Mouse (Mus musculus) heart, embryonic 12.5 days (tissue): ENCODE data around the gene Mre11a. TPM values are rescaled to one million over a fixed set of nuclear protein-coding genes. Genes with fewer than 3 reads are reported as not detected.
A peak's percentile ranks its signal among the peaks of the same experiment; 100 is the strongest.

Experiments
- ATAC-seq: fragments of 200-750 bp; cut with Nextera tagmentation; 2 replicates; pipeline ENCODE4 v1.8.0; 2017; ENCODE audit warnings: moderate TSS enrichment, moderate library complexity; ENCODE audit not compliant: insufficient number of reproducible peaks, low FRiP score
- H3K27ac ChIP-seq: fragments of 300-500 bp; sonication (generic); 2 replicates; pipeline ENCODE4 v1.5.1; 2016; ENCODE audit warnings: mild to moderate bottlenecking, moderate library complexity; ENCODE audit not compliant: poor library complexity, severe bottlenecking
- H3K27me3 ChIP-seq: fragments of 300-500 bp; sonication (generic); replicated peaks from 2 replicates; pipeline ENCODE4 v1.6.1; 2016; ENCODE audit warnings: mild to moderate bottlenecking, moderate library complexity
- H3K36me3 ChIP-seq: fragments of 300-500 bp; sonication (generic); 2 replicates; pipeline ENCODE4 v1.6.1; 2016; ENCODE audit warnings: mild to moderate bottlenecking, moderate library complexity
- H3K4me1 ChIP-seq: fragments of 300-500 bp; sonication (generic); replicated peaks from 2 replicates; pipeline ENCODE4 v1.6.1; 2016; ENCODE audit warnings: mild to moderate bottlenecking
- H3K4me2 ChIP-seq: fragments of 300-500 bp; sonication (generic); 2 replicates; pipeline ENCODE4 v1.6.1; 2016; ENCODE audit warnings: mild to moderate bottlenecking, moderate library complexity
- H3K4me3 ChIP-seq: fragments of 300-500 bp; sonication (generic); 2 replicates; pipeline ENCODE4 v1.5.1; 2016; ENCODE audit warnings: mild to moderate bottlenecking
- H3K9ac ChIP-seq: fragments of 300-500 bp; sonication (generic); 2 replicates; pipeline ENCODE4 v1.6.1; 2016; ENCODE audit warnings: mild to moderate bottlenecking, moderate library complexity
- H3K9me3 ChIP-seq: fragments of 300-500 bp; sonication (generic); replicated peaks from 2 replicates; pipeline ENCODE4 v1.6.1; 2016; ENCODE audit warnings: mild to moderate bottlenecking, moderate library complexity
- WGBS: fragments of 180-500 bp; shearing (Covaris S2); methylation state at CpG from one replicate; pipeline ENCODE4 v1.1.7; 2016; 5-methylcytosine and 5-hydroxymethylcytosine counted together
- polyA plus RNA-seq: library from polyadenylated mRNA; unstranded; fragments of >200 nt; fragmentation: Nextera tagmentation; extraction: Ambion mirVana; gene quantifications from 2 replicates; pipeline ENCODE4 v1.2.1, GENCODE M21; 2016

Mre11a gene
- polyA plus RNA-seq, 1 experiment from 2014 or later, result 23.6 TPM

- 26% methylated on average over 7 of the region's 7 CpGs for WGBS
- Histone ChIP-seq H3K4me2 (no peak overlapping the region), H3K27ac (no peak overlapping the region), H3K9me3 (no peaks in the 10 kb centered on the region), H3K4me3 (no peak overlapping the region), H3K4me1 (no peaks in the 10 kb centered on the region), H3K36me3 (no peaks in the 10 kb centered on the region), H3K9ac (no peak overlapping the region), H3K27me3 (peaks cover 34% of the 10 kb centered on the region)
- ATAC-seq, result no peak
These were observed 19.7 kb upstream of the Mre11a start for GRCm38 (mm10) chr9:14764765-14765164.

- Histone ChIP-seq H3K4me3 (no peak overlapping the region), H3K4me1 (peaks cover 6% of the 10 kb centered on the region), H3K27ac (no peak overlapping the region), H3K4me2 (no peak overlapping the region), H3K36me3 (no peaks in the 10 kb centered on the region), H3K27me3 (peaks cover 53% of the 10 kb centered on the region), H3K9ac (no peak overlapping the region), H3K9me3 (no peaks in the 10 kb centered on the region)
- WGBS, result 68% methylated on average over 5 of the region's 6 CpGs
- no peak for ATAC-seq
These were observed 14.6 kb upstream of the Mre11a start for GRCm38 (mm10) chr9:14769811-14770210.

- Histone ChIP-seq H3K4me2 (peak within 1 kb of the TSS; percentile 50), H3K36me3 (no peaks in the 10 kb centered on the region), H3K27ac (no peak within 1 kb of the TSS), H3K4me3 (no peak within 1 kb of the TSS; the same call in 1 of the 2 replicates), H3K9me3 (no peaks in the 10 kb centered on the region), H3K9ac (no peak within 1 kb of the TSS), H3K27me3 (peaks cover 47% of the 10 kb centered on the region), H3K4me1 (peaks cover 6% of the 10 kb centered on the region)
- 18% methylated on average over 23 of the region's 23 CpGs for WGBS
- ATAC-seq, result no peak
These were observed 13.5 kb upstream of the Mre11a start, which contains the start of gene 1700012B09Rik for GRCm38 (mm10) chr9:14770803-14771471. 1700012B09Rik (minus strand) TSS chr9:14771030.

GRCm38 (mm10) chr9:14772074-14772473 is 12.4 kb upstream of the Mre11a start:
- no peaks in the 10 kb centered on the region for H3K9me3 ChIP-seq
- no peaks in the 10 kb centered on the region for H3K36me3 ChIP-seq
- H3K9ac ChIP-seq, result no peak overlapping the region
- peaks cover 6% of the 10 kb centered on the region for H3K4me1 ChIP-seq
- no peak overlapping the region for H3K4me2 ChIP-seq
- no peak for ATAC-seq
- 82% methylated on average over 2 of the region's 2 CpGs for WGBS
- H3K27me3 ChIP-seq, result peaks cover 43% of the 10 kb centered on the region
- no peak overlapping the region for H3K27ac ChIP-seq
- no peak overlapping the region for H3K4me3 ChIP-seq

- ATAC-seq, result no peak
- no peaks in the 10 kb centered on the region for H3K36me3 ChIP-seq
- 41% methylated on average over 2 of the region's 2 CpGs for WGBS
- no peak overlapping the region for H3K4me2 ChIP-seq
- H3K4me1 ChIP-seq, result peaks cover 6% of the 10 kb centered on the region
- H3K9me3 ChIP-seq, result no peaks in the 10 kb centered on the region
- peaks cover 32% of the 10 kb centered on the region for H3K27me3 ChIP-seq
- no peak overlapping the region for H3K27ac ChIP-seq
- H3K9ac ChIP-seq, result no peak overlapping the region
- no peak overlapping the region for H3K4me3 ChIP-seq
These were observed 10.6 kb upstream of the Mre11a start for GRCm38 (mm10) chr9:14773813-14774212.

GRCm38 (mm10) chr9:14778341-14778740 is 6.1 kb upstream of the Mre11a start:
- H3K9ac ChIP-seq, result no peak overlapping the region
- peaks cover 22% of the 10 kb centered on the region for H3K36me3 ChIP-seq
- no peak overlapping the region for H3K4me3 ChIP-seq
- no peak overlapping the region for H3K27ac ChIP-seq
- no peak overlapping the region for H3K4me2 ChIP-seq
- H3K27me3 ChIP-seq, result no peaks in the 10 kb centered on the region
- ATAC-seq, result no peak
- H3K4me1 ChIP-seq, result no peaks in the 10 kb centered on the region
- 44% methylated on average over 13 of the region's 13 CpGs for WGBS
- no peaks in the 10 kb centered on the region for H3K9me3 ChIP-seq

GRCm38 (mm10) chr9:14787356-14787755 is 2.9 kb downstream of the Mre11a start:
- no peak for ATAC-seq
- Histone ChIP-seq H3K9ac (no peak overlapping the region), H3K27me3 (no peaks in the 10 kb centered on the region), H3K4me3 (no peak overlapping the region), H3K27ac (no peak overlapping the region), H3K36me3 (peaks cover 32% of the 10 kb centered on the region), H3K4me1 (no peaks in the 10 kb centered on the region), H3K4me2 (no peak overlapping the region), H3K9me3 (no peaks in the 10 kb centered on the region)
- WGBS, result 85% methylated on average over 6 of the region's 6 CpGs

GRCm38 (mm10) chr9:14805714-14806113 is 21.3 kb downstream of the Mre11a start:
- H3K36me3 ChIP-seq, result peaks cover 72% of the 10 kb centered on the region
- H3K9ac ChIP-seq, result no peak overlapping the region
- H3K4me2 ChIP-seq, result no peak overlapping the region
- no peaks in the 10 kb centered on the region for H3K4me1 ChIP-seq
- H3K27me3 ChIP-seq, result no peaks in the 10 kb centered on the region
- H3K4me3 ChIP-seq, result no peak overlapping the region
- H3K9me3 ChIP-seq, result no peaks in the 10 kb centered on the region
- no peak overlapping the region for H3K27ac ChIP-seq
- ATAC-seq, result no peak
- WGBS, result 95% methylated on average over 2 of the region's 2 CpGs

GRCm38 (mm10) chr9:14806786-14807185 is 22.3 kb downstream of the Mre11a start:
- peaks cover 71% of the 10 kb centered on the region for H3K36me3 ChIP-seq
- WGBS, result 95% methylated on average over 1 of the region's 1 CpGs

GRCm38 (mm10) chr9:14810111-14810510 is 25.7 kb downstream of the Mre11a start:
- Histone ChIP-seq H3K27me3 (no peaks in the 10 kb centered on the region), H3K36me3 (peaks cover 72% of the 10 kb centered on the region), H3K4me2 (no peak overlapping the region), H3K4me3 (no peak overlapping the region), H3K27ac (no peak overlapping the region), H3K9me3 (no peaks in the 10 kb centered on the region), H3K9ac (no peak overlapping the region), H3K4me1 (no peaks in the 10 kb centered on the region)
- ATAC-seq, result no peak
- 82% methylated on average over 5 of the region's 5 CpGs for WGBS

More at GRCm38 (mm10) chr9:14806786-14807185, 22.3 kb downstream of the Mre11a start:
- Histone ChIP-seq H3K27me3 (no peaks in the 10 kb centered on the region), H3K9ac (no peak overlapping the region), H3K4me1 (no peaks in the 10 kb centered on the region), H3K9me3 (no peaks in the 10 kb centered on the region), H3K27ac (no peak overlapping the region), H3K4me3 (no peak overlapping the region), H3K4me2 (no peak overlapping the region)
- ATAC-seq, result no peak

- H3K36me3 ChIP-seq, result peaks cover 70% of the 10 kb centered on the region
- no peak overlapping the region for H3K4me3 ChIP-seq
- no peak overlapping the region for H3K27ac ChIP-seq
- no peak overlapping the region for H3K4me2 ChIP-seq
- H3K27me3 ChIP-seq, result no peaks in the 10 kb centered on the region
- H3K9ac ChIP-seq, result no peak overlapping the region
- H3K9me3 ChIP-seq, result no peaks in the 10 kb centered on the region
- ATAC-seq, result no peak
- H3K4me1 ChIP-seq, result no peaks in the 10 kb centered on the region
These were observed 36.9 kb downstream of the Mre11a start for GRCm38 (mm10) chr9:14821396-14821795.

- 86% methylated on average over 5 of the region's 5 CpGs for WGBS
- Histone ChIP-seq H3K27me3 (no peaks in the 10 kb centered on the region), H3K4me2 (no peak overlapping the region), H3K27ac (no peak overlapping the region), H3K4me1 (no peaks in the 10 kb centered on the region), H3K36me3 (peaks cover 57% of the 10 kb centered on the region), H3K9ac (no peak overlapping the region), H3K9me3 (no peaks in the 10 kb centered on the region), H3K4me3 (no peak overlapping the region)
- ATAC-seq, result no peak
These were observed 40.4 kb downstream of the Mre11a start for GRCm38 (mm10) chr9:14824840-14825239.
